Mouse (Mus musculus): Measurements from ENCODE around the gene Mob2. TPM values are rescaled to one million over a fixed set of nuclear protein-coding genes. Genes with fewer than 3 reads are reported as not detected.

The Mob2 gene
- total RNA-seq, 2 experiments from 2014 or later, result 39.4 to 43.2 TPM

DNA sequence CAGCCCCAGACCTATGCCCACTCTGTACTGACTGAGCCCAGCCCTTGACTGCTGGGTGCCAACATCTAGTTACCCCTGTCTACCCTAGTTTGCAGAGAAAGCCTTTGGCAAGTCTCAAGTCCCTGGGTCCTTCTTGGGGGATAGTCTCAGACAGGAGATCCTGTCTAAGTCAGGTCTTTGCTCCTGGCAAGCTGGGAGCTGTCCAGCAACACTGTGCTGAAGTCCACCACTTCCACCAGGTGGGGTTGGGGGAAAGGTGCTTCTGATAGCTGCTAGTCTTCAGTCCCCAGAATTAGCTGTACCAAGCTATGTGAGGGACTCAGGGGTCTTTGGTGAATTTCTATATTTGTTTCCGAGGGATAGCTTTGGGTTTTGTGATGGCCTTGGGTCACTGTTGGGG lies 101.7 kb downstream of the Mob2 start:
- peak; percentile 16 to 33 for DNase-seq
- intact Hi-C loops (cut with DNase I), result no loop called here

Small RNA genes lying within 50 kb of the gene (microRNA-seq; reads per million reads assigned to microRNA genes)
- 0 reads per million in 2 experiments for gene Mir3104

Other genes starting within 250 kb of the Mob2 start
- gene Muc5b, start 222.0 kb downstream of the Mob2 start, total RNA-seq (2021), result under 1 TPM in 1 of 2 experiments, not detected in 1; 0.38 TPM
- gene Tollip, start 142.6 kb downstream of the Mob2 start, total RNA-seq (2021), result 10 to 100 TPM; 47.2 to 47.7 TPM
- under 1 TPM; 0.29 to 0.50 TPM for gene Brsk2, start 111.3 kb downstream of the Mob2 start, total RNA-seq (2021)
- gene Dusp8, start 34.8 kb upstream of the Mob2 start, total RNA-seq (2021), result 10 to 100 TPM; 28.0 to 30.0 TPM
- gene Gm45618, start 59.7 kb upstream of the Mob2 start, total RNA-seq (2021), result not detected
- gene Gm39115, start 75.0 kb upstream of the Mob2 start, total RNA-seq (2021), result not detected
- not detected for gene Gm45337, start 83.5 kb upstream of the Mob2 start, total RNA-seq (2021)
- not detected for gene Gm29735, start 96.0 kb upstream of the Mob2 start, total RNA-seq (2021)
- not detected for gene Gm4553, start 104.7 kb upstream of the Mob2 start, total RNA-seq (2021)
- not detected for gene Krtap5-2, start 114.9 kb upstream of the Mob2 start, total RNA-seq (2021)
- not detected for gene Gm10153, start 129.3 kb upstream of the Mob2 start, total RNA-seq (2021)
- not detected for gene Krtap5-3, start 140.3 kb upstream of the Mob2 start, total RNA-seq (2021)
- not detected for gene Gm7579, start 150.8 kb upstream of the Mob2 start, total RNA-seq (2021)
- gene Krtap5-5, start 168.9 kb upstream of the Mob2 start, total RNA-seq (2021), result not detected
- not detected for gene Gm40460, start 180.0 kb upstream of the Mob2 start, total RNA-seq (2021)
- gene Gm2431, start 197.3 kb upstream of the Mob2 start, total RNA-seq (2021), result not detected
- not detected for gene Gm4559, start 213.3 kb upstream of the Mob2 start, total RNA-seq (2021)
- not detected for gene Krtap5-1, start 236.1 kb upstream of the Mob2 start, total RNA-seq (2021)
- not detected for gene Krtap5-4, start 242.5 kb upstream of the Mob2 start, total RNA-seq (2021)

All from heart, postnatal 10 days (tissue).